Mouse (Mus musculus) right cerebral cortex, adult 2 months (tissue): ENCODE results near the gene Pibf1.

Experiments used
- DNase-seq, 2 experiments: peaks; one replicate each; pipeline ENCODE4 v3.0.0; 2021 to 2022; ENCODE audit warnings: low spot score in 2 of 2

Pibf1 gene

GRCm38 (mm10) chr14:99140036-99140435 lies 40.8 kb downstream of the Pibf1 start:
- DNase-seq, result no peak

DNA sequence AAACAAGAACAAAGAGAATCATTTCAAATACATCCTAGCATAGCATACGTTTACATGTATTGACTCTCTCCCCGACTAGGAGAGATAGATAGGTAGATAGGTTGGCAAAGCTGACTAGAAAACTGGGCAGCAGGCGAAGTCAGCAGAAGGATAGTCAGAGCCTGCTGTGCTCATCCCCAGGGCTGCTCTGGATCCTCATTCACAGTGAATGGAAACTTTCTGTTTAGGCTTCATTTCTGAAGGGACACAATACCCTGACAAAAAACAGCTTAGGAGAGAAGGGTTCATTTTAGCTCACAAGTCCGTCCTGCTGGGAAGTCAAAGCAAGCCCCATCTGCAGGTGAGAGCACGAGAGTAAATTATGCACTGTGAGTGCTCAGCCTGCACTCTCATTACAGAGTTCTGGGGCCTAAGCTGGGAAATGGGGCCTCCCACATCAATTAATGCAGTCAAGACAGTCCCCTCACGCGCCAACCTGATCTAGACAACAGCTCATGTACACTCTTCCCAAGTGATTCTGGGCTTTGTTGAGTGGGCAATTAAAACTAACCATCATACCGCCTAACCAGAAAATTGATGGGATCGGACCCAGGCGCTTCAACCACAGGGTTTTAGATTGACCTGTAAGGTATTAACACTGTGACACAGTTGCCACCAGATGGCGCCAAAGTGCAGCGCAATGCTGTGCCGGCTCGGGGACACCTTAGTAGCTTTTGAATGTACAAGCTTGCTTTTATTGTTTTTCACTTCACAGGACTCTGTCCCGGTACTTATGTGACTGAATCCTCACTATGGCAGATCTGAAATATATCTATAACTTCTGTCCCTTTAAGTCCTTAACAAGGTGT lies 42.8 kb downstream of the Pibf1 start:
- DNase-seq, result peak; percentile 82 to 92

DNA sequence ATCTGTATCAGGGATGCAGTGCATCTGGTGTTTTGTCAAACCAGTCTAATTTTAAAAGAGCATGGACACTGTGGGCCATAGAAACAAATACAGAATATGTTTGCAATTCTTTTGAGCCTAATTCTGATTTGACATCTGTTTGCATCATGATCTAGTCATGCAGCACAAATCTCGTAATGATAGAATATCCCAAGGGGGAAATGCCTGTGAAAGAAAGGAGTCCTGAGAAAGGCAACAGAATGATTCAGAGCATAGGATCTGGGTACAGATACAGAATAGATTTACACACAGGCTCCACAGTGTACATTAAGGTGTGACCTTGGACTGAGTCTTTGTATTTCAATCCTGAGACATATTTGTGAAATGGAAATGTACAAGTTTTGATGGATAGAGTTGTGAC lies 47.6 kb downstream of the Pibf1 start:
- no peak for DNase-seq

GRCm38 (mm10) chr14:99152683-99153082 lies 53.5 kb downstream of the Pibf1 start:
- DNase-seq, result no peak

- no peak for DNase-seq
Observed at GRCm38 (mm10) chr14:99159940-99160339, 60.7 kb downstream of the Pibf1 start.

DNA sequence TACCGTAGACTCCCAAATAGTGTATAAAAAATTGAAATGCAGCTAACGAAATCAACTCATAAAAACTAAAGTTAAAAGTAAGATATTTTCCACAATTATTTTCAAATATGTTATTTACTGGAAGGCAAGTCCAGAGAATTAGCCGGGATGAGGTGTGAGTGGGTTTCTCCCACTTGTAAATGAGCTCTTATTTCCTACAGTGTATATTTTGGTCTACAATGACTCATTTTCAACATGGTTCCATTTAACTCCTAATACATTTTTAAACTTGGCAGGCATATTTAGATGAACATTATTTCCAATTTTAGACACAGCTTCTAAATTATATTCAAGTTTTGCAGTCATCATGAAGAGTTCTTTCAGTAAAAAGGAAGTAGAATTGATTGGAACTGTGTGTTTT lies 63.8 kb downstream of the Pibf1 start:
- no peak for DNase-seq

GRCm38 (mm10) chr14:99174138-99174745 lies 75.0 kb downstream of the Pibf1 start:
- DNase-seq, result no peak

GRCm38 (mm10) chr14:99176559-99176958 lies 77.3 kb downstream of the Pibf1 start:
- DNase-seq, result no peak

DNA sequence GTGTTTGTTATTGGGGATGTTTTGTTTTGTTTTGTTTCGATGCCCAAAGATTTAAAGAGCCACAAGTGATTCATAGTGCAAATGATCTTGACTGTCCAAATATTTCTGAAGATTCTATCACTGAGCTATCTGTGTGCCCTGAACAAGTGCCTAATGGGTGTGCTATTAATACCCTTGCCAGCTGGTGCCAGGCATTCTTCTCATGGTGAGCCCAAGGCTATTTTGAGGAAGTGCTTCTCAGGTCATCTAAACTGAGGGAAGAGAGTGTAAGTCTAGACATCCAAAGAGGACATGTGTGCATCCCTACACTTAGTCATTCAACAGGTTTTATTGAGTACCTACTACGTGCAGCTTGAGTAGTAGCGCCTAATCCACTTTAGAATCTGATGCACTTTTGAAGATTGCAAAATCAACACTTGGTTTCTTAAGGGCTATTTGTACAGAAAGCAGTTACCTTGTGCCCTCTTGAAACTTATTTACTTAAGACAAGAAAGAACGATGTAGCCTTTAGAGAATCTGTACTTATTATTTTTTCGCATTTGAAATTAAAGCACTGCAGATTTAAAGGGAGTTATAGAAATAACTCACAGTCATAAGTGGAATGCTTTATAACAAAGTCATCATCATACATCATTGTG lies 91.0 kb downstream of the Pibf1 start:
- DNase-seq, result no peak

GRCm38 (mm10) chr14:99205865-99206264 lies 106.6 kb downstream of the Pibf1 start:
- DNase-seq, result no peak

DNA sequence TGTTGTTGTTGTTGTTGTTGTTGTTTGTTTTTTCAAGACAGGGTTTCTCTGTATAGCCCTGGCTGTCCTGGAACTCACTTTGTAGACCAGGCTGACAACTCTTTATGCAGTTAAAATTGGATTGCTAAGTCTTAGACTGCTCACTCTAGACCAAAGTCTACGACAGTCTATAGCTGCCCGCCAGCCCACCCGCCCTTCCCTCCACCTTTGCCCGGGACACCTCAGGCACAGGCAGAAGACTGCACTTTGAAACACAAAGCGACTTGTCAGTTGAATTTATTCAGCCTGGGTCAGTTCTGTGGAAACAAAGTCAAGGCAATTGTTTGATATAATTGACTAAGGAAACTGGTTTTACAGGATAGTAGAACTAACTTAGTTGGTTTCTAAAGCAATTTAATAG lies 107.4 kb downstream of the Pibf1 start:
- DNase-seq, result no peak

GRCm38 (mm10) chr14:99210431-99210830 lies 111.2 kb downstream of the Pibf1 start:
- DNase-seq, result peak; percentile 11 to 29

GRCm38 (mm10) chr14:99218396-99219012 lies 119.3 kb downstream of the Pibf1 start:
- DNase-seq, result no peak

- DNase-seq, result peak; percentile 15 to 18
Observed at GRCm38 (mm10) chr14:99219757-99220171, 120.5 kb downstream of the Pibf1 start.

GRCm38 (mm10) chr14:99225929-99226328 lies 126.7 kb downstream of the Pibf1 start:
- DNase-seq, result no peak

GRCm38 (mm10) chr14:99229071-99229780 lies 130.0 kb downstream of the Pibf1 start:
- no peak for DNase-seq

- DNase-seq, result no peak
Observed at GRCm38 (mm10) chr14:99233056-99233455, 133.8 kb downstream of the Pibf1 start.

GRCm38 (mm10) chr14:99237115-99237514 lies 137.9 kb downstream of the Pibf1 start:
- DNase-seq, result no peak

GRCm38 (mm10) chr14:99240563-99240962 lies 141.3 kb downstream of the Pibf1 start:
- DNase-seq, result no peak

DNA sequence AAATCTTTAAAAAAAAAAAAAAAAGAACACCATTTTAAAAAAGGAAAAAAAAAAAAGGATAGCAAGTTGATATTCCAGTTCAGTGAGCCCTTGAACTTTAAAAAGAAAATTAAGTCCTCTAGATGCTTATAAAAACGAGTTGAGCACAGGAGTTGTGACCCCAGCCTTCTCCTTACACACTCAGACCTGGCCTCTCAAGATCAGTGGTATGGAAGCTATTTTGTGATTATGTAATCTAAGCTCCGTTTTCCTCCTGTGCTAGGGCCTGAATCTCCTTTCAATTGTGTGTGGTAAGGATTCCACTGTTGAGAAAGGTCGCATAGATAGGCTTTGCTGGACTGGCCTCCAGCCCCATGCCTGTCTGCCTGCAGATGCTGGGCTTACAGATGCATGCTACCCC lies 145.3 kb downstream of the Pibf1 start:
- DNase-seq, result no peak

GRCm38 (mm10) chr14:99262026-99262425 lies 162.8 kb downstream of the Pibf1 start:
- no peak for DNase-seq

DNA sequence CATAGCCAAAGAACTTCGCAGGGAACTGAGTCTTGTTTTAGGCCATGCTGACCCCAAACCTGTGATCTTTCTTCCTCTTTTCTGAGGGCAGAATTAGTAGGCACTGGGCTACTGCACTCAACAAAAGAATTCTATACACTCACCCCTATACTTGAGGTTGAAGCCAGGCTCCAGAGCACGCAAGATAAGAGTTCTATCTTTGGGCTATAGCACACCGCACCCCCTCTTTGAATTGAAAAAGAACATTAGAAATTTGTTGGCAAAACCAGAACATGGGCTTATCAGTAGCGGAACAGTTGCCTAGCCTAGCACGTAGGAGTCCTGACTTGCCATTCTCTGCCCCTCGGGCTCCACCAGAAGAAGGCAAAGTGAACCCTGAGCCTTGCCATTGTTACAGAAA lies 164.6 kb downstream of the Pibf1 start:
- no peak for DNase-seq
